Mouse (Mus musculus): ENCODE results near the gene Ccp110. TPM values are rescaled to one million over a fixed set of nuclear protein-coding genes. Genes with fewer than 3 reads are reported as not detected.

Ccp110 gene
- total and polyA plus RNA-seq, 3 experiments, result 10.4 to 12.3 TPM; not detected in 1

DNA sequence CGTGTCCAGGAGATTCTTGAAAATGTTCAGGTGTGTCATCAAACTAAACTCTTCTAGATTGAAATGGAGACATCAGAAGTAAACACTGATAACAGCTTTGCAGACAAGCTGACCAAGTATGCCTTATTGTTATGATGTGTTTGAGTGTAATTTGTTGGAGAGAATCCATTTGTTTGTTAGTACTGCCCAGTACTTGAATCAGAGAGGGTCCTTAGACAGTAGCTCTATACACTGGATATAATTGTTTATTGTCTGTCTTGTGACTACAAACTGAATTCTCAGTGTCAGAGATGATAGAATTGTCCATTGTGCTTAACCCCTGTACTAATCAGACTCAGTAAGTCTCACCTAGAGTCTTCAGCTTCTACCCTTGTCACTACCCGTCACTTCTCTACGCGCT, 5.7 kb downstream of the Ccp110 start:
- TF ChIP-seq ETS1 (IDR thresholded peaks at IDR 0.05; ENCODE audit: low read depth, low read length) (no peak), GABPA (IDR thresholded peaks at IDR 0.05; ENCODE audit: low read depth, low read length) (no peak), MAFK (IDR thresholded peaks at IDR 0.05; ENCODE audit: borderline replicate concordance, low read depth, low read length) (no peak), KAT2A (conservative IDR thresholded peaks at IDR 0.05; ENCODE audit: low read depth, low read length) (no peak), MYB (IDR thresholded peaks at IDR 0.05; ENCODE audit: low read depth, low read length) (no peak), CHD2 (IDR thresholded peaks at IDR 0.05; ENCODE audit: low read length) (no peak), MAX (IDR thresholded peaks at IDR 0.05; ENCODE audit: low read length) (no peak)
- Histone ChIP-seq H3K27me3 (ENCODE audit: control insufficient read depth in 1 of 2, insufficient read depth in 2 of 2, low read length in 2 of 2) (no peaks in the 10 kb centered on the region), H3K27ac (ENCODE audit: control insufficient read depth, low read depth, low read length) (no peak overlapping the region), H3K9ac (ENCODE audit: control insufficient read depth, low read depth, low read length, poor library complexity, severe bottlenecking) (no peak overlapping the region), H3K79me2 (ENCODE audit: control insufficient read depth, insufficient read depth, low read length, poor library complexity) (no peaks in the 10 kb centered on the region), H3K9me3 (replicated peaks; ENCODE audit: insufficient read depth, low read length) (no peaks in the 10 kb centered on the region), H3K36me3 (ENCODE audit: control insufficient read depth in 1 of 2, insufficient read depth in 2 of 2, low read length in 2 of 2) (peaks cover 0 to 5% of the 10 kb centered on the region in 2 experiments; a peak in 2 of 4 replicates), H3K4me1 (ENCODE audit: control insufficient read depth in 1 of 2, insufficient read depth in 2 of 2, low read length in 2 of 2) (peaks cover 0 to 6% of the 10 kb centered on the region in 2 experiments; a peak in 2 of 4 replicates), H3K4me3 (ENCODE audit: control insufficient read depth in 1 of 2, insufficient read depth in 1 of 2, low read depth in 2 of 2, low read length in 2 of 2) (no peak overlapping the region)
- no peak for DNase-seq (ENCODE audit: low read depth, low spot score)

DNA sequence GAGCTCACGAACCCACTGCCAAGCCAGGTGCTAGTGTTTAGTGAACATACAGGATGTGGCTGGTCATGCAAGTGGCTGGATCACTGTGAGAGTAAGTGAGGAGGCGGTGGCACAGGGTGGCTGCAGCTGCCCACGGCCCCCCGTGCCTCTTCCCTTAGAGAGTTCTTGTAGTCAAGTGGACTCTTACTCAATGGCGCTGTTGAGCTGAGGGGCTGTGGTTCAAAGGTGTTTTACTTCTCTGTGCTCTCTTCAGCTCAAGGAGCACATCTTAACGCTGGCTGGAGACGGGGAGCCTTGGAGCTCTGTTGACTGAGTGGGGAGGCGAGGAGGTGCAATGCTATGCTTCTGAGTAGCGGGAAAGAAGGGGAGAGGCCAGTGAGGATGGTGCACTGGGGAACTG, 11.6 kb downstream of the Ccp110 start:
- Histone ChIP-seq H3K9me3 (replicated peaks; ENCODE audit: insufficient read depth, low read length) (no peaks in the 10 kb centered on the region), H3K4me3 (ENCODE audit: control insufficient read depth in 1 of 2, insufficient read depth in 1 of 2, low read depth in 2 of 2, low read length in 2 of 2) (no peak overlapping the region), H3K4me1 (ENCODE audit: control insufficient read depth in 1 of 2, insufficient read depth in 2 of 2, low read length in 2 of 2) (no peaks in the 10 kb centered on the region), H3K36me3 (ENCODE audit: control insufficient read depth in 1 of 2, insufficient read depth in 2 of 2, low read length in 2 of 2) (no peaks in the 10 kb centered on the region), H3K79me2 (ENCODE audit: control insufficient read depth, insufficient read depth, low read length, poor library complexity) (no peaks in the 10 kb centered on the region), H3K27me3 (ENCODE audit: control insufficient read depth in 1 of 2, insufficient read depth in 2 of 2, low read length in 2 of 2) (no peaks in the 10 kb centered on the region), H3K27ac (ENCODE audit: control insufficient read depth, low read depth, low read length) (no peak overlapping the region), H3K9ac (ENCODE audit: control insufficient read depth, low read depth, low read length, poor library complexity, severe bottlenecking) (no peak overlapping the region)
- DNase-seq (ENCODE audit: low read depth, low spot score), result no peak
- TF ChIP-seq TBP (IDR thresholded peaks at IDR 0.05; ENCODE audit: low read depth, low read length) (no peak), ZNF384 (IDR thresholded peaks at IDR 0.05; ENCODE audit: low read depth, low read length) (no peak), MAZ (IDR thresholded peaks at IDR 0.05; ENCODE audit: low read depth, low read length) (no peak), TCF12 (IDR thresholded peaks at IDR 0.05; ENCODE audit: low read depth, low read length) (no peak), ZMIZ1 (IDR thresholded peaks at IDR 0.05; ENCODE audit: low read depth, low read length) (no peak), SIN3A (IDR thresholded peaks at IDR 0.05; ENCODE audit: low read length) (no peak)

DNA sequence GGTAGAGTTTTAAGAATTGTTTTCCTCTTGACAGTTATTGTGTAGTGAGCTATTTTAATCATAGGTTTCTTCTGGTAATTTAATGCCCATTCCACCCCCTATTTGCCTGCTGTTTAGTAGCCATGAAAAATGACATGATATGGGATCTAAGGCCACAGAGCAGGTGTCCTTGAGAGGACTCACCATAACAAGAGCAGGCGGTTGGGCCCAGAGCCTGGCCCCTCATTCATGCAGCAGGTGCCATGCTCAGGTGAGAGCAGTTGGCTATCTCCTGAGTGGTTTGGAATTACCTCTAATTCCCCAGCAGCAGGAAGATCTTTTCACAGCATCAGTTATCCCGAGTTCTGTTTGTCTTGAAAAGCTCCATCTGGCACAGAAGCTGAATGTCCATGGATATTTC, 13.1 kb downstream of the Ccp110 start:
- Histone ChIP-seq H3K27ac (ENCODE audit: control insufficient read depth, low read depth, low read length) (no peak overlapping the region), H3K36me3 (ENCODE audit: control insufficient read depth in 1 of 2, insufficient read depth in 2 of 2, low read length in 2 of 2) (no peaks in the 10 kb centered on the region), H3K27me3 (ENCODE audit: control insufficient read depth in 1 of 2, insufficient read depth in 2 of 2, low read length in 2 of 2) (no peaks in the 10 kb centered on the region), H3K4me1 (ENCODE audit: control insufficient read depth in 1 of 2, insufficient read depth in 2 of 2, low read length in 2 of 2) (no peaks in the 10 kb centered on the region), H3K79me2 (ENCODE audit: control insufficient read depth, insufficient read depth, low read length, poor library complexity) (no peaks in the 10 kb centered on the region), H3K9ac (ENCODE audit: control insufficient read depth, low read depth, low read length, poor library complexity, severe bottlenecking) (no peak overlapping the region), H3K9me3 (replicated peaks; ENCODE audit: insufficient read depth, low read length) (no peaks in the 10 kb centered on the region), H3K4me3 (ENCODE audit: control insufficient read depth in 1 of 2, insufficient read depth in 1 of 2, low read depth in 2 of 2, low read length in 2 of 2) (no peak overlapping the region)
- DNase-seq (ENCODE audit: low read depth, low spot score), result no peak
- TF ChIP-seq MEF2A (IDR thresholded peaks at IDR 0.05; ENCODE audit: extremely low read depth, insufficient replicate concordance, low read depth, low read length, poor library complexity, severe bottlenecking), result no peak
- no peak for TF ChIP-seq MYC (IDR thresholded peaks at IDR 0.05; ENCODE audit: low read depth, low read length)
- TF ChIP-seq TCF12 (IDR thresholded peaks at IDR 0.05; ENCODE audit: low read depth, low read length), result no peak
- no peak for TF ChIP-seq MYB (IDR thresholded peaks at IDR 0.05; ENCODE audit: low read depth, low read length)
- no peak for TF ChIP-seq USF1 (IDR thresholded peaks at IDR 0.05; ENCODE audit: low read depth, low read length)
- no peak for TF ChIP-seq ELF1 (IDR thresholded peaks at IDR 0.05; ENCODE audit: low read depth, low read length)
- TF ChIP-seq MAX (IDR thresholded peaks at IDR 0.05; ENCODE audit: low read length), result no peak
- no peak for TF ChIP-seq BHLHE40 (IDR thresholded peaks at IDR 0.05; ENCODE audit: borderline replicate concordance, low read depth, low read length)
- no peak for TF ChIP-seq MXI1 (IDR thresholded peaks at IDR 0.05; ENCODE audit: low read depth, low read length)
- no peak for TF ChIP-seq TBP (IDR thresholded peaks at IDR 0.05; ENCODE audit: low read depth, low read length)

Measured in MEL (cell line).